Mouse (Mus musculus): ENCODE measurements around the gene Taf5l.

DNA sequence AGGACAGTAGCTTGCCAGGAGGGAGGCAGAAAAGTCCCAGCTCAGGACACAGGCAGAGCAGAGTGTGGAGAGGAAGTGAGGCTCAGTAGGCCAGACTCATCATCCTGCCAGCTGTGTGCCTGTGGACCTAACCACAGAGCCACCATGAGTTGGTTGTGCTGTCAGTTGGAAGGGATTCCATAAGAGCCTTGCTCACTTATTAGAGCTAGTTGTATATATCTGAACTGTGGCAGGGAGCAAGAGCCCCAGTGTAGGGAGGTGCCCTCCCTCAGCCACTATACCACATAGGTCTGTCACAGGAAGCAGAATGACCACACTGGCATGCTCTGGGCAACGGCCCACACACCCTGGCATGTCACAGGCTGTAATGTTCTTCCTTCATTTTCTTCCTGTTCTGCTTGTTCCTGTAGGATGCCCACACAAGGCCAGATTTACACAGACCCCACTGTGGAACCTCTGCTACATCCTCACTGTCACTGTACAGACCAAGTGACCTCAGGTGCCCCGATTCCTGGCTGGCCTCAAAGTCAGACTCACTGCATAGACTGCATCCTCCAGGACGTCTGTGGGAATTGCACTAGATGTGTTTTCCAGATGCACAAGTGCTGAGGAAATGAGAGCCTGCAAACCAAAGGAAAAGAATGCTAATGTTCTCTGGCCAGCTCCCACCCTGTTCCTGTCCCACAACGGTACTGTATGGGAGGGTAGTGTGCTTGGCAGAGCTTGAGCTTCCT, 45.3 kb upstream of the Taf5l start:
- TF ChIP-seq CTCF (IDR thresholded peaks at IDR 0.05; ENCODE audit: extremely low read depth, insufficient read depth, insufficient read length, insufficient replicate concordance): no peak
- TF ChIP-seq POLR2A (IDR thresholded peaks at IDR 0.05; ENCODE audit: low read depth, low read length): no peak

Data from spleen, adult 2 months (tissue).